Mouse (Mus musculus) retina, embryonic 14.5 days (tissue): ENCODE data around the gene Lrguk.

Source experiments
- DNase-seq: peaks from one replicate; pipeline ENCODE4 v3.0.0-alpha.2; 2015; ENCODE audit warnings: low spot score

Gene Lrguk

GRCm38 (mm10) chr6:34176111-34176863, 147.0 kb downstream of the Lrguk start:
- DNase-seq, result no peak

- DNase-seq, result peak; percentile 96
Observed at GRCm38 (mm10) chr6:34176864-34177247, 147.6 kb downstream of the Lrguk start, which contains the start of gene Slc35b4. Gene Slc35b4 (minus strand): TSS chr6:34177111.

GRCm38 (mm10) chr6:34179007-34179406, 149.8 kb downstream of the Lrguk start:
- DNase-seq, result no peak

GRCm38 (mm10) chr6:34179911-34180310, 150.7 kb downstream of the Lrguk start:
- no peak for DNase-seq

GRCm38 (mm10) chr6:34181961-34182360, 152.7 kb downstream of the Lrguk start:
- no peak for DNase-seq

GRCm38 (mm10) chr6:34183326-34183725, 154.1 kb downstream of the Lrguk start:
- DNase-seq, result no peak
